Mouse (Mus musculus): ENCODE results near the gene Sco2.

- TF ChIP-seq GATA1 (IDR thresholded peaks at IDR 0.05; ENCODE audit: borderline replicate concordance, low read length) (no peak), FLI1 (IDR thresholded peaks at IDR 0.05; ENCODE audit: low read length) (no peak)
Observed at GRCm38 (mm10) chr15:89336422-89336821, 37.2 kb downstream of the Sco2 start.

All from megakaryocyte, embryonic 14.5 days (primary cell).